Mouse (Mus musculus): ENCODE results near the gene Lce1i.
"Not testable (repeated sequence)": the region's sequence is repeated elsewhere in the genome, so short reads cannot be mapped to it uniquely, and the experiment has no call there.

Lce1i gene

GRCm38 (mm10) chr3:92778799-92779198, at the start of gene Lce1i:
Lce1i (minus strand) TSS chr3:92778899.
- no peak for DNase-seq

DNA sequence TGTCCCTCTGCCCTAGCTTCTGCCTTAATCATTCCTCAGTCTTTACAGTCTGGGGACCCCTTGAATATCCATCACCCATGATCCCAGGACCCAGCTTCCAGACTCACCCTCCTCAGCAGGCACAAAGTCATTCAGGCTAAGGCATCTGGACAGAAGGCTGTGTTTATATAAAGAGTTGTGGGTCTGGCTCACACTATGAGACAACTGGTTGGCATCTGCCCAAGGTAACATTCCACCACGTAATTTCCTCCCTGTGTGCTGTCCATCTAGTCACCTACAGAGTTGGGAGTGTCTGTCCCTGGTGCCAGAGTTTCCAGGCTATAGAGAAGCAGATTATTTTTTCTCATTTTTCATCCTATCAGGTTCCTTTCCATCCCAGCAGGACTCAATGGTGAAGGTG, 48.4 kb upstream of the Lce1i start, which contains the start of gene Kprp:
Gene Kprp (minus strand): TSS at position 140 of the 400 bp plus-strand sequence.
- no peak for DNase-seq

DNA sequence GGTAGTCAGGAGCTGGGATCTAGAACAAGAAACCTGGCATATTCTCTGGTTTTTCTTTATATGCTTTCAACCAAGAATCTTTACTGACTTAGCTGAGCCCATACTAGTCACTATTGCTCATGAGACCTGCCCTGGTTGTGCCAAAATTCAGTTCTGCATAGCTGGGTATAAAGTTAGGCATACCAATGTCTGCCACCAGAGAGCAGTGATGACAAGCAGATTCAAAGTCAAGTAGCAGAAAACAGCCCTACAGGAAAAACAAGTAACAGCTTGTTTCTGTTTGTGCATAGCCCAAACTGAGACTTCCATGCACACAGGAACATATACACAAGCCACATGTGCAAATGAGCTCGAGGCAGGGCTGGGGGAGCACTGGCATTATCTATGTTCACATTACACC, 47.1 kb upstream of the Lce1i start:
- no peak for DNase-seq

DNA sequence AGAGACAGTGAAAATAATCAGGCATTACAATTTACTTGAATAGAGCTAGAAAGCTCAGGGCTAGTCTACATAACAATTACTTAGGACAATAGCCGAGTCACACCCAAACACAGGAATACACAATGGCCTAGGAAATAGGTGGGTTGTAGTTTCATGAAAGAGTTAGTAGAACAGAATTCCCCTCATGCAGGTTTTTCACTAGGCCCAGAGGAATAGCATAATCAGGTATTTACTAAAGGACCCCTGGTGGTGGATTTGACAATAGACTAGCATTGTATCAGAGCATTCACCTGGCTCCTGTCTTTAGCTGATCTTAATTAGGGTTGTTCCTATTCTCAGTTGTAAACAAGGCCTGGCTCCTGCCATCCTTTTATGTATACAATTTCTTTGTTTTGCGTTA, 37.3 kb upstream of the Lce1i start:
- DNase-seq = not testable (repeated sequence)

DNA sequence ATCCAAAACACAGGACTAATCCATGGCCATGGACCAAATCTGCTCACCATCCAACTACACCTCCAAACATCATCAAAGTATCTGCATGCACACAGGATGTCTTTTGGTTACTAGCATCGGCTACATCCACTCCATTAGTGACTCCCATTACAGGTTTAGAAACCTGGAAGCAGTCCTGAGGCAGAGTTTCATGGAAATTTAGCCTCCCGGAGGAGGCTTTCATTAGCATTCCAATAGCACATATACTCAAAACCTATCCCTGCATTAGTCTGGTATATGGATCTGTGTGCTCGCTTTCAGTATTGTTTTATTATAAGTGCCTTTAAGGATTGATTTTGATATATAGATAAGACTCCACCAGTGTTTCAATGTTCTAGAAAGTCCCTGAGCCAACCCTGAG, 36.9 kb upstream of the Lce1i start:
- no peak for DNase-seq

DNA sequence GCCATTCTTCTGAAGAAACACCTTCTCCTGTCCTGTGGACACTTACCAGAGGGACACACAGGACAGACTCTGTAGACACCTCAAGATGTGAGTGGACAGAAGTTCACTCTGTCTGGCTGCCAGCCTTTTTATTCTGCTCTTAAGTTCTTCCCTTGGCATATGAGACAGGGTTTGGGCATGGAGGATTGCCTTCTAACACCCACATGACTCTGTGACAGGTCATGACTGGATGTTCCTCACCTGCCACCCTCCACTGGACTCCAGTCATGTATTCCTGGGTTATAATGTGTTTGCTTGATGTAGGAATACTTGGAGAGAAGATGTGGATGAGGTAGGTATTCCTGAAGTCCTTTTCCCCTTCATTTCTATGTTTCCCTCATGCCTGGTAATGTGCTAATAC, 29.1 kb upstream of the Lce1i start, which contains the start of gene Lce1k:
Gene Lce1k (minus strand): TSS at position 101 of the 400 bp plus-strand sequence.
- DNase-seq = no peak

- DNase-seq = no peak
Observed at GRCm38 (mm10) chr3:92790414-92790813, 11.7 kb upstream of the Lce1i start, which contains the start of gene Lce1j. Lce1j (minus strand) TSS chr3:92790514.

- DNase-seq = no peak
Observed at GRCm38 (mm10) chr3:92771573-92771972, 7.1 kb downstream of the Lce1i start.

GRCm38 (mm10) chr3:92764965-92765364, 13.7 kb downstream of the Lce1i start, which contains the start of gene Lce1h:
Lce1h (minus strand) TSS chr3:92765065.
- DNase-seq = no peak

- no peak for DNase-seq
Observed at GRCm38 (mm10) chr3:92753197-92753596, 25.5 kb downstream of the Lce1i start.

DNA sequence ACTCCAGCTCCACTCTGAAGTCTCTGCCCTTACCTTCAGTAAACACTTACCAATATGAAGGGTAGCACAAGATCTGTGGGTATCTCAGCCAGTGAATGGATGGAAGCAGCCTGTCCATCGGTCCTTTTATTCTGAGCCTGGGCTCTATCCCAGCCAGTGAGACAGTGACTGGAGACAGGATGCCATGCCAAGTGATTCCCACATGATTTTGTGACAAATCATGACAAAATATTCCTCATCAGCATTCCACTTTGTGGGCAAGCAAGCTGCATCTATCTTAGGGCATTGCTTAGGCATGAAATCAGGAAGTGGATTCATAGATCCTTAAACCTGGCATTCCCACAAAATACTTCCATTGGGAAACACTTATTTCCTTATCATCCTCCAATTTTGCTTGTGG, 26.5 kb downstream of the Lce1i start, which contains the start of gene Lce1g:
Gene Lce1g (minus strand): TSS at position 101 of the 400 bp plus-strand sequence.
- DNase-seq = no peak

DNA sequence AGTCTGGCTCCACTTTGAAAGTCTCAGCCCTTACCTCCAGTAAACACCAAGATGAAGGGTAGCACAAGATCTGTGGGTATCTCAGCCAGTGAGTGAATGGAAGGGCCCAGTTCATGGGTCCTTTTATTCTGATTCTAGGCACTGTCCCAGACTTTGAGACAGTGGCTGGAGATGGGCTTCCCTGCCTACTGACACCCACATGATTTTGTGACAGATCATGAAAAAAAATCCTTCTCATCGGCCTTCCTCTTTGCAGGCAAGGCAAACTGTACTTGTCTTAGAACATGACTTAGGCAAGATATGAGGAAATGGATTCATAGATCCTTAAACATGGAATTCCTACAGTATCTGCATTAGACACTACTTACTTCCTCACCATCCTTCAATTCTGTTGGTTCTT, 39.7 kb downstream of the Lce1i start, which contains the start of gene Gm38119:
Gene Gm38119 (minus strand): TSS at position 101 of the 400 bp plus-strand sequence.
- no peak for DNase-seq

All from thymus, postnatal 25 days (tissue).